Mouse (Mus musculus) skeletal muscle tissue, adult 2 months (tissue): ENCODE measurements at regions not wholly inside any gene's neighbourhood (a gene's known extent, or its start where the extent isn't known, plus 50 kb on each side); places are given as distances from the start of the nearest gene placed in this dataset.

ENCODE experiments used
- DNase-seq: peaks from one replicate; pipeline ENCODE4 v3.0.0-alpha.2; 2012; ENCODE audit warnings: low read depth, low spot score

DNA sequence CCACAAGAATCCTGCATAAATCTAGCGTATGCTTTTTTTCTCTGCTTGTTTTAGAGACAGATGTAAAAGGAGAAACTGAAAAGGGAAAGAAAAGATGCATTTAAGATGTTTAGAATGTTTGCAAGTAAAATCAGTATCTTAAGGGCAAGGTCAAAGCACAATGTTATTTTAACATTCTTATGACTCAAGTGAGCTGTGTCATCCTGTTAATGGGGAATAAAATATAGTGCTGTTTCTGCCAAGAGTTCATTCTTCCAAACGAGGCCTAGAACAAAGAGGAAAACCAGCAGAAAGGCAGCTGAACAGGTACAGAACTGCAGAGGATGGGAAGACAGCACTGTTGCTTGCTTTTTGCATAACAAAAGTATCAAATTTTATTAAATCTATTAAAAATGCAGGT is 156.7 kb upstream of the Tmtc1 start:
- DNase-seq = no peak

DNA sequence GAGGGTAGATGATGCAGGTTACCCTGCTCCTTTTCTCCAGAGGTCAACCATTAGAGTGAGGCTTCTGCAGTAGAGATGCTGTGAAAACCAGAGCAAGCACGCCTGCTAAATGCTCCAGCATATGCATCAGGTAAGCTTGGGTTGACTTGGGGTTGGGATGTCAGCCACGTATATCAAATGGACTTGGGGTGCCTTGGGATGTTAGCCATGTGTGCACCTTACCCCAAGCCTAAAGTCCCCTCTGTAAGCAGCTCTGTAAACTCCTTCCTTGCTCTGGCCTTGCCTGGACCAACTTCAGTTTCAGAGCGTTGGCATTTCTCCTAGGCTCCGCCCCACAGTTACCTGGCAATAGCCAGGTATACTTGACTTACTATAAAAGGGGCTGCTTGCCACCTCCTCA is 155.3 kb upstream of the Tmtc1 start:
- DNase-seq = no peak

DNA sequence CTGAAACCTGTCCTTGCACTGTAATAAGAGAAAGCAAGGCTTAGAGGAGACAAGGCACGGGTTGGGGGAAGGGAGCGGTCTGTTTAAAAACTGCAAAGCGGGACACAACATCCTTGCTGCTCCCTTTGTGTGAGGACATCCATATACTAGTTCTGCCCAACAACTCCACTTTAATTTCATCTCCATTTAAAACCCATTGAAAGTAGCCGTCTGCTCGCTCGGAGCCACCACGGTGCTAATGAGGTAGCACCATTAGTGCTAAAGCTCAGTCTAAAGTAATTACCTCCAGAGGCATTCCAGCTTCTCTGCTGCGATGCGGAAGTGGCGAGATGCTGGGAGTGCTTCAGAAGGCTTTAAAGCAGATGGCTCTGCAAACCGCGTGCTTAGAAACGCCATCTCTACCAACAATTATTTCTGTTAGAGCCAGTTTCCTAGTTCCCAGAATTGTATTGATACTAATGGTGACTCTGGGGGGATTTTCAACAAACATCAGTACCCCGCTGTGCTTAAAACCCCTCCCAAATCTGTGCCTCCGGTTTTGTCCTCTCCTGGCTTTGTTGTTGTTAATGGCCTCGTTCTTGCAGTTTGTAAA is 154.7 kb upstream of the Tmtc1 start:
- DNase-seq = no peak

DNA sequence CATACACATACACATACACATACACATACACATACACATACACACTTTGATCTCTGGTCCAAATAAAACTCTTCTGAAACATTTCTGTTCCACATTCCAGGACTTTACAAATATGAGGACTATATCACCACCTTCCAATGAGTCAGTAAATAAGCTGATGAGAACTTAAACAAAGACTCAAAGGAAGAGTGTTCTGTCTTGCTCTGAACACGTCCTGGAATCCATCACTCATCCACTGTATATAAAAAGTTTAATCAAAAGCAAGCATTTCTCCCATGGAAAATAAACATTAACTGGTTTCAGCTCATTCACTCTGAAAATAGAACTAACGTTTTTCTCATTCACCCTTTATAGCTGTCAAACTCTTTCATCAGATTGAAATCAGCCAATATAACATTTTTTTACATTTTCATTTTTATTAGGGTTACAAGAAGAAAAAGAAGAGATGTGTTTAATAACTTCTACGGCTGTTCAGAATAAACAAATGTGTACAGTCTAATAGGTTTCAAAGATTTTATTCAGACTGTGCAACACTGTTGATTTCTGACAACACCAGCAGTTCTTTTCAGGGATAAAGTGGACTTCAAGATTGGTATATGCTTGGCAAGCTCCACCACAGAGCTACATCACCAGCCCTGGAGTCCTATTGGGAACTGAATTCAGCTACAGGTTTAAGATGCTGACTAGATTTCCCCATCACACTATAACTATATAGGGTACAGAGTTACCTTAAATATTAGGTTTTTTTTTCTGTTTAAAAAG is 151.0 kb upstream of the Tmtc1 start:
- DNase-seq = no peak

DNA sequence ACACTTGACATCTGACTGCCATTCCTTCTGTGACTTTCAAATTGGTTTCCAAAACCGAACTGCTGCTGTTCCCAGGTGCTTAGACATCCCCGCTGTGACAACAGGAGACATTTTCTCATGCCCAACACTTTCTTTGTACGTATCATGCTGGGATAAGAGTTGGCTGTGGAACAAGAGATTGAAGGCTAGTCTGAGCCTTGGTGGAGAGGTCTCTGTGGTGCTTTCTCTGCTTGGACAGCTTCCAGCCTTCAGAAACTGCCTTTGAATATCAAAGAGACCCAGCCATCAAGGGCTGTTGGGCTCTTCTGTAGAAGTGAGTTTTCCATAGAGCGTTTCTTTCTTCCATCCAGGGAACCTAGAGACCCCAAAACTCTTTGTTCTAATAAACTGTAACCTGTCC is 144.8 kb upstream of the Tmtc1 start:
- DNase-seq = no peak

DNA sequence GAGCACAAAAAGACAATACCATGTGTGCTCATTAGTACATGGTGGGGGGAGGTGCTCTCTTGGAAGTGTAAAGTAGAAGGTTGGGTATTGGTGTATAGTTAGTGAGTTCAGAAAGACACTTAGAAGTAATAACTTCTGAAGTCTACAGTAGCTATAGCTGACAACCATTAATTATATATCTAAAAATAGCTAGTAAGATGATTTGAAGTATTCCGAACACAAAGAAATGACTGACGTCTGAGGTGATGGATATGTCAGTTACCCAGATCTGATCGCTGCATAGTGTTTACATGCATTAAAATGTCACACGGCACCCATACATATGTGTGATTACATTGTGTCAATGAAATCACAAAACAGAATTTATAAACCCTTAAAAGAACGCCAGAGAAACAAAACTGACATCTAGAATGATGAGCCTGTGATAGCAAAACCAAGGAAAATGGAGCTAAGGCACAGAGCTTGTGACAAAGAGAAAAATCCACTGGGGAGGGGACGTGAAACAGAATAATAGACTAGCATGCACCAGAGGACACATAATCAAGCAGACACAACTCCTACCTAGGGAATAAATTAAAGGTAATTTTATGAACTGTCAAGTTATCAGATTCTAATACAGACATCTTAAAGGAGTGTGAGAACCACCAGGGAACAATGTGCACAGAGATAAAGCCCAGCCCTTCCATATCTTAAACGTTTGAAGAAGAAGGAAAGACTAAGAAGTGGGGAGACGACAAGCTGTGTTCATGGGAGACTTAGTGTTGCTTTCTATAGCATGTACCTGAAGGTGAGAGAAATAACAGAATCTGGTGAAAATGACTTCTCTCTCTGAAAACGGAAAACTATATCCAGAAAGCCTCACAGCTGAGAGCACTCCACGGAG is 142.5 kb upstream of the Tmtc1 start:
- no peak for DNase-seq

DNA sequence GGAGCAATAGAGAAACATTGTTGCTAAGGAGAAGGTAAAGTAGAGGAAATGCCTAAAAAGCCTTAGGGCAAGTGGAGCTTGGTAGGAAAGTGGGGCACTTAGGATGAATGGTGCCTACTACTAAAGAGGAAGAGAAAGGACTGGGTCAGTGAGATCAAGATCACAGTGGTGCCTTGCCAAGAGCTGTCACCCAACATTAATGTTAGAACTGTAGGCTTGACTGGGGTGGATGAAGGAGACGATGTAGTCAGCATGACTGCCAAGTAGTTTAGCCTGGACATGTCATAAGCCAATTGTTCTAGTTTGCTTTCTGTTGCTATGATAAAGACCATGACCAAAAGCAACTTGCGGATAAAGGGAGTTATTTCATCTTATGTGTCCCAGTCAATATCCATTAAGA is 139.9 kb upstream of the Tmtc1 start:
- DNase-seq = no peak

DNA sequence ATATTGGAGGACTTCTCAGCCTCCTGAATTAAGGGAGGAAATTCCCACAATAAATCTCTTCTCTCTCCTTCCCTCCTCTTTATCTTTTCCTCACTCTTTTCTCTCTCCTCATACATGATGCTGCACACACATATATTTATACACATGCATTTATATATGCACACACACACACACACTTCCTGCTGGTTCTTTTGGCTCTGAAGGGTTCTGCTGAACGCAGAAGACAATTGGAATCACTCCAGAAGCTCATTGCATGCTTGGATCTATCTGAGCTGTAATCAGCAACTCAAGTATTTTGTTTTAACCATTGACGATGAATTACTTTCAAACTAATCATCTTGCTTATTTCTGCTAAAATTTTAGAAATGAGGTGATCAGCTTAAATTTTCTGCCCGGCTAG is 134.1 kb upstream of the Tmtc1 start:
- DNase-seq = no peak

DNA sequence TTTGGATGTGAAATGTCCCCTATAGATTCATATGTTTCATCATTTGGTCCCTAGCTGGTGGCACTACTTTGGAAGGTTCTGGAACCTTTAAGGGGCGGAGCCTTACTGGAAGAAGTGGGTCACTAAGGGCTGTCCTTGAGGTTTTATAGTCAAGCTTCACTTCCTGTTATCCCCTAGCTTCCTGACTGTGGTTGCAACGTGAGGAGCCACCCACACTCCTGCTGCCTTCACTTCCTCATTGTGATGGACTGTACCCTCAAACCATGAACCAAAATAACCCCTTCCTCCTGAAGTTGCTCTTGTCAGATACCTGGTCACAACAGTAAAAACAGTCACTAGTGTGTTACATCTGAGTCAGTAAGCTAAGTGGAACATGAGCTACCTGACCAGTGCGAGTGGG is 133.5 kb upstream of the Tmtc1 start:
- DNase-seq = no peak

DNA sequence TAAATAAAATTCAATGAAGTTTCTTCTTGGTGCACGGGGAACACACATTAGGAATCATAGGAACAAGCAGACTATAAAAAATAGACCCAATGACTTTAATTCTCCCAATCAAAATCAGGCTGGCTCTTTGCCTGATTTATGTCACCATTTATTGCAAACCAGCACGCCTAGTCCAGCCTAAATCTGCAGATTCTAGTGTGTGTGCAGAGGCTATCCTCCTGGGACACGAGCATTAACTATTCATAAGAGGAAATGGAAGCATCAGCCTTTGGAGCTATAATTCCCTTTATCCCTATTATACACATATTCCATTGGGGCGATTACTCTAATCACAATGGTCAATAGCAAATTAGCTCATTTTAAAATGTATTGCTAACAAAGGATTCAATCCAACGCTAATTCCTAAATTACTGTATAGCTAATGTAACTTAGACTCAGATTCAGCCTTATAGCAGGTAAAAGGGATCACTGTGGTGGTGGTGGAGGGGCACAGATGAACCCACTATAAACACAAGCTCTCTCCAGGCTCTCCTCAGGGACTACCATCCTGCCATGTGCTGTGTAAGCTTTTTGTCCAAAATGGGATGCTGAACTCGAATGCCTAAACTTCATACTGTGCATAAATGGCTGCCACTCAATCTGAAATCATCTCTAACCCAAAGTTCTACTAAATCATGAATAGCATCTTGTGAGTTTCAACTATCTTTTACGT is 130.7 kb upstream of the Tmtc1 start:
- no peak for DNase-seq

DNA sequence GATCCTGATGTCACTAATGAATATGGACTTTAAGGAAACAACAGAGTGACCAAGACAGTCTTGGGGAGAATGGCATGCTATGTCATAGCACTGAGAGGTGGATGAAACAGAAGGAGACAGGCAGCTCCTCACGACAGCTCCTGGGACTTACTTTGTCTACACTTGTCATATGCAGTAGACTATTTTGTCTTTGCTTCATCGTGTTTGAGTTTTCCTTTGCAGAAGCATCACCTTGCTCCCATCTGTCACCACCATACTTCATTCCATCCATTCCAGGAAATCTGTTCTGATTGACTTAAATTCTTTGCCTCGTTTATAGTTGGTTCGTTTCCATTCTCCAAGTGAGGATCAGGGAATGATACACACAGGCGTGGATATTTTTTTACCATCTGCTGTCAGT is 128.0 kb upstream of the Tmtc1 start:
- no peak for DNase-seq

DNA sequence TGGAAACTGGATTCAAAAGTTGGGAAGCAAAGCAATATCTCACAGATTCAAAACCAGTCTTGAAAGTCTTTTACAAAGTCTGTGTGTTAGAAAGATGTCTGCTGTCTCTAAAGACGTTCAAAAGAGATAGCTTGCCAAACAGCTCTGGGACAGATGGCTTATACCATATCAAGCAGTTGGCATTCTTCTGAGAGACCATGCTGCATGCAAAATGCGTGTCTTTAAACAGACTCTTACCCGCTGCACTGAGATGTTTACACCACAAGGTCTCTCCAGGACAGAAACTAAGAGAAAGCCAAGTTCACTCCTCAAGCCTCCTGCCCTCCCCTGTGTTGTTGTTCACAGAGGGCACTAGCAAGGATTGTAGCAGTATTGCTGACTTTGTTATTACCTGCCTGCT is 127.5 kb upstream of the Tmtc1 start:
- DNase-seq = no peak

DNA sequence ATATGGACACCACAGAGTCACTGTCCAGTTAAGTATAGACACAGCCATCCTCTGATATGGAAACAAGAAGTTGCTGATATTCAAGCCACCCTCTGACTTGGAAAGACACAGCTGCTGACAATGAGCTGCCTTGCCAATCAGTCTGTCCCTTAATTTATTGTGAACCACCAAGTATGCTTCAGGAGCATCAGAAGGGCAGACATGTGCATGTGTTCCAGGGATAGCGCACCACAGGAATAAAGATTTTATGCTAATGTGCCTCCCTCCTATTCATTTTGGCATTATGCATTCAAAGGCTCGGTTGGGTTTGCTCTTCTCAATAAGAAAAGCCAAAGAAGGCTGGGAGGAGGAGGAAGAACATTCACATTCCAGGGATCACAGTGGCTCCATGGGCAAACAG is 120.0 kb upstream of the Tmtc1 start:
- no peak for DNase-seq

DNA sequence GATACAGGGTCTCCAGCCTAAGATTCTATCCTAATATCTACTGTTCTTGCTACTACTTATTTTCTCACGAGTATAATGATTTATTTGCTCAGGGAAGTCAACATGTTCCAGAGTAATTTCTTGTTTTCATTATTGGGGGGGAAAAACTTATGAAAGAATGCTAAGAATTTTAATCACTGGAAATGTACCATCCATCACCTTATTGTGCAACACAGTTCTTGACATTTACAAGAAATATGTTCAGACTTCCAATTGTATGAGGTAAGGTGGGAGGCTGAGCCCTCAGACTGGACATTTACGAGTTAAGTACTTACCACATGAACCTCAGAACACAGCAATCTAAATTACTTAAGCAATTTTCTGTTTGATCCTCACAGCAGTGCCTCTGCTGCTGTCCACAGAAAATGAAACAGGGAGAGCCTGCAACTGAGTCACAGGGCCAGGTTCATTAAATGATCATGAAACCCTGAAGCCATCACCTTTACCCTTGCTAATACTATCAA is 118.1 kb upstream of the Tmtc1 start:
- DNase-seq = no peak

DNA sequence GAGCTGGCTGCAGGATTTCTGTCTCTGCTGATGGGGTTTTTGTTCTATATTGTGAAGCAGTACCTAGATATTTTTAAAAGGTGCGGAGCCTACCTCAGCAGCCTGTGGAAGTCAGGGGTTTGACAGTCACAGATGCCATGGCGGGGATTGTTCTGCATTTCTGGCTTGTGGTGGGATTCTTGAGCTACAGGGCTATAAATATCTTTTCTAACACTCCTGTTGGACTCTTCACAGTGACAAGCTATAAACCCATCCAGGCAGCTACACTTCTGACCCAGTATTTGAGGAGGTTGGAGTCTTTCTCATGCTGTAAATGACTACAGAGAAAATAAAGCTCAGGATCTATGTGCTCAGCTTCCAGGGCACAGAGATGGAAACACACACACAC is 112.3 kb upstream of the Tmtc1 start:
- DNase-seq = no peak

DNA sequence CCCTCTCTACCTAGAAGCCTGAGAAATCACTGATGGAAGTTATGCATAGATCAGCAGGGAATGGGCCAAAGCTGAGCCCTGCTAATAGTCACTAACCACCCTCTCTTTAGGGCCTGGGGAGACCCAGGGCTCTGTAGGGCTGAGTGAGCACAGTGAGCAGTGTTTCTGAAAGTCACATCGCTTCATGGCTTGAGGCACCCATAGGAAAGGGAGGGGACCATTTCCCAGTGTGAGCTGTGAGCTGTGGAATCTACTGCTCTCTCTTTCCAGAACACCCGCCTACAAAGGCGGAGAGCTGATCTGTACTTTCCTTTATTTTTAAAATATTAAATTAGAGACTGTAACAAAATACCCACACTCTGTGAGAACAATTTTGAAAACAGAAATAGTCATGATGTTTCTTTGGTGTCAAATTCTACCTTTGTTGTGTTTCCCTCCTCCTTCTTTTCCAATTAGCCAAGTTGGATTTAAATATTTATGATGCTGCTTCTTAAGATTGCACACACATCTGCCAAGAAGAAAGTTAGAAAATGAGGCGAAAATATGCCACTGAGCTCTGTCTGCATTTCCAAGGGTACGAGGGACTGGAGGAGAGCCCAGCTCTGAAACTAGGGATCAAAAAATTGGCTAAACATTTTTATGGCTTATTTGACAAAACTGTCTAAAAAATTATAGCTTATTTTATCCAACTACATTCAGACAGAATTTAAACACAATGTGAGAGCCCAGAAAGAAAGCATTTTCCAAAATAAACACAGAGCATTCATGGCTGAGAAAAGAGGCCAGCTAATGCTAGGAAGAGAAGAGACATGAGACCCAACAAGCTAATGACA is 111.7 kb upstream of the Tmtc1 start:
- DNase-seq = no peak

DNA sequence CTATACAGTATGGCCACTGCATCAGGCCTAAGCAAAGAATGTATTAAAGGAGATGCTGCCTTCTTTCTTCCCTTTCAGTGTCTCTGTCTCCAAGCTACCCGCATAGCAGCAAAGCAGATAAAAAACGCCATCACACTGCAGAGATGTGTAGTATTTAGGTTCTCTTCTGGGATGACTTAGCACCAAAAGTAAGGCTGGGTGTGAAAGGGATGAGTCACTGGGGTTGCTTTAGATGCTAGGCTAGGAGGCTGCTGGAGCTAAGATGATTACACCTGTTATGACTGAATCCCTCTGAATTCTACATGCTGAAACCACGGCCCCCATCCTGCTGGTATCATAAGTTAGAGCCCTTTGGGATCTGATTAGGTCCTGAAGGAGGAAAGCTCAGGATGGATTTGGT is 110.3 kb upstream of the Tmtc1 start:
- no peak for DNase-seq

DNA sequence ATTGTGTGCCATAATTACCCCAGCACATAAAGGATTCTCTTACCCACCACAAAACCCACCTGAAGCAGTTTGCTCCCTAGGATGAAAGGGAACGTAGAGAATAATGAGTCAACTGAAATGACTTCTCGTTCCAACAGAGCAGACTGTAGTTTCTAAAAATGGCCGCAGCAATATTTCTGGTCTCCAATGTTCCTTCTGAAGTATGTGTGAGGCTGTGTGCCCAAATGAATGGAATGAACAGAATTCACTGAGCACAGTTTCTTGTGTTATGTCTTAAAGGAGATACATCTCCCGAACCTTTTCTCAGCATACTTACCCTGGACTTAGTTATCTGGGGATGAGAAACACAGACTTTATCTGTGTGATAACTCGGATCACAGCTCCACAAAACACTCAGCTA is 109.4 kb upstream of the Tmtc1 start:
- DNase-seq = no peak

DNA sequence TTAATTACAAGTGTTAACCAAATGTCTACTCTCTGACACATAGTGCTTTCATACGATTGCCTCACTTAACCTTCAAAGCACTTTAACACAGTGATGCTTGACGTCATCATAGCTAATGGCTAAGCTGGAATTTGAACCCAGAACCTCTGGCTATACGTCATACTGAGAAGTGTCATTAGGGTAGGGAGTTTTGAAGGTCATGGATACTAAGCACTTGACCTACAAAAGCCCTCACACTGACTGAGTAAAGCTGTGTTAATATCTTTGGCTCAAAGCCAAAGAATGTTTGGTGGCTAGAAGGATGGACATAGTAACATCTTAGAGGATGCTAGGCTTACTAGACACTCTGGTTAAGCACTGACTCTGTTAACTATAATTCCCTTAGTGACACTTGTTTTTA is 106.9 kb upstream of the Tmtc1 start:
- no peak for DNase-seq

DNA sequence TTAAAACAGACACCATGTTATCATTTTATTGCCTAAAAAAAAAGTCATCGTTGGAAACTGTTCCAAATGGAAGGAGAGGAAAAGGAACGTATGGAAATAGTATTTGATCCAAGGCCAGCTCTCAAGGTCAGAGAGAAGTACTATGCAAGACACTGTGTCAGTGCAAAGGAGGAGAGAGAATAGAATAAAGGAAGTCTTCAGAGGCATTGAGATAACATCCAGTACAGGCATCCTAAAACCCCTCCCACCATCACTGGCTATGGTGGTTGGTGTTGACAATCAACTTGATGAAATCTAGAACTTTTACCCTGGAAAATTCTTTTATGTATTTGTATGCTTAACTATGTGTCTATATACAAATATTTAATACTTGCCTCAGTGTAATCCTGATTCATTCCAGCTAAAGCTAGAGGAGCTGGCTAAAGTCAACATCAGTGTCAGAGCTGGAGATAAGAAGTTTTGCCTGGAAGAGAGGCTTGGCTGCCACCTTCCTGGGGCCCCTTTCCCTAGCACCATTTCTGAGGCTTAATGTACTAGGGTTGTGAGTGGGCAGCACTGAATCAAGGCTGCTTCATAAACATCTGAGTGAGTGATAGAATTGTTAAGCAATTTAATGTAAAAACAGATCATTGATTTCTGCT is 104.1 kb upstream of the Tmtc1 start:
- DNase-seq = no peak

DNA sequence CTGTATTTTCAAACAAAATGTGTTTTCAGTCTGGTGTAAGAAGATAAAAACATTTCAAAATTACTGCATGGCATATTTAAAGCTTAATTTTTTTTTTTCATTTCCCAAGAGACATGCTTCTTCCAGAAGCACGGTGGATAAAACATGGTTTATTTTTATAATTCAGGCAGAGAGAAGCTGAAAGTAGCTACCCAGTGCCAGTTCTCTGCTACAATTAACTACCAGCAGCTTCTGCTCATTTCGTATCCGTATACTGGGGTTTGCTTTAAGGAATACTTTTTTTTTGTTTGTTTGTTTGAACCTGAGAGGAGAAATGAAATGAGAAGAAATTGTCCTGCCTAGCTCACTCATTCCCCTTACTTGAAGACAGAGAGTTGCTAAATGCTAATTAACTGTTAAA is 98.9 kb upstream of the Tmtc1 start:
- no peak for DNase-seq
